Mouse (Mus musculus) cortical plate, adult 2 months (tissue): Measurements from ENCODE around the gene H2afv. TPM values are rescaled to one million over a fixed set of nuclear protein-coding genes. Genes with fewer than 3 reads are reported as not detected.
"Not testable (repeated sequence)": the region's sequence is repeated elsewhere in the genome, so short reads cannot be mapped to it uniquely, and the experiment has no call there.

Source experiments
- H3K27ac ChIP-seq: fragments of 200-500 bp; 2 replicates; pipeline ENCODE4 v1.5.1; 2012; ENCODE audit warnings: low read length, control low read depth, inconsistent platforms; ENCODE audit not compliant: insufficient read depth
- H3K4me1 ChIP-seq: fragments of 200-500 bp; 2 replicates; pipeline ENCODE4 v1.6.1; 2011; ENCODE audit warnings: low read length; ENCODE audit not compliant: control insufficient read depth, insufficient read depth
- H3K4me3 ChIP-seq: fragments of 200-500 bp; 2 replicates; pipeline ENCODE4 v1.5.1; 2011; ENCODE audit warnings: mild to moderate bottlenecking, low read length, control low read depth; ENCODE audit not compliant: insufficient read depth
- CTCF ChIP-seq: fragments of 200-500 bp; IDR thresholded peaks from 2 replicates; pipeline ENCODE4 v1.5.1; 2011; ENCODE audit warnings: mild to moderate bottlenecking, control low read depth, low read length; ENCODE audit not compliant: insufficient read depth; ENCODE audit errors: extremely low read depth
- POLR2A ChIP-seq: fragments of 200-500 bp; IDR thresholded peaks from 2 replicates; pipeline ENCODE4 v1.6.1; 2011; ENCODE audit warnings: mild to moderate bottlenecking, low read length, control low read depth; ENCODE audit not compliant: insufficient read depth; ENCODE audit errors: extremely low read depth
- polyA plus RNA-seq: library from polyadenylated mRNA; depleted of rRNA; stranded (reverse); fragments of >200 nt; gene quantifications from 2 replicates; pipeline ENCODE4 v1.2.3, GENCODE M21; 2012

The H2afv gene
- polyA plus RNA-seq, 1 experiment = 83.3 TPM

DNA sequence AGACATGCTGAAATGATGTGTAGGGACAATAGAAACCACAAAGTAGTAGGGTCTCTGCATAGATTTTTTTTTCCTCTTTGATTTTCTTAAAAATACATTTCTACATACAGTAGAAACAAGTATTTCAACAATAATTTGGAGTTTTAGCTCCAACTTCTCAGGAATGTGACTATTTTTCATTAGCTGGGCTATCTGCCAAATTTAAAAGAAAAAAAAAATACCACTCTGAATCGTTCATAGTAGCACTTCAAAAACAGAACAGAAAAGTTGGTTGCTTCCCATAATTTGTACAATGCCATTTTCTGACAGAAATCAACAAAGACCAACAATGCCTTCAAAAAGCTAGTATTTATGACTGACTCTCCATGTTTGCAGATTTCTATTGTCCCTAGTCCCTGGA, 27.2 kb upstream of the H2afv start:
- 0 out of 2 replicates have a peak overlapping the region, but pooled peaks have one; percentile 54 for H3K4me3 ChIP-seq
- peaks cover 9% of the 10 kb centered on the region; the same call in 1 of the 2 replicates for H3K4me1 ChIP-seq
- no peak overlapping the region for H3K27ac ChIP-seq
- no peak for TF ChIP-seq POLR2A
- TF ChIP-seq CTCF = no peak

- Histone ChIP-seq H3K4me3 (peak overlapping the region; percentile 34), H3K27ac (no peak overlapping the region), H3K4me1 (peaks cover 9% of the 10 kb centered on the region; the same call in 1 of the 2 replicates)
- no peak for TF ChIP-seq POLR2A
- TF ChIP-seq CTCF = no peak
Measured at GRCm38 (mm10) chr11:6471054-6471453, 26.8 kb upstream of the H2afv start.

DNA sequence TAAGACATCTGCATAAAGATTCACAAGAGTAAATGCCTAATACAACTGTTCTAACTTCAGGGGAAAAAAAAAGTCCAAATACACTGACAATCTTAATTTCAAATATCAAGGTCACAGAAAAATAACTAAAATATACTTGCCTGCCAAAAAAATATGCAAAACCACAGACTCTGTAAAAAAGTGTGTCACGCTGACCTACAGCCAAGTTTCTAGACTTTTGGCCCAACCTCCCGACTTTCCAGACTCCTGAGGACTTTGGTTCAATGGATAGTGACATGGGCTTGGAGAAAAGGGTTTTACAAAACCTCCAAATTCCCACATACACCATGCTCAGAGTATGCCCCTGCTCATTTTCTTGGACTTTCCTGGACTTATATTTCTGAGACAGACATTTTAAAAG, 24.3 kb upstream of the H2afv start:
- Histone ChIP-seq H3K27ac (no peak overlapping the region), H3K4me1 (peaks cover 7% of the 10 kb centered on the region; the same call in 1 of the 2 replicates), H3K4me3 (no peak overlapping the region)
- TF ChIP-seq POLR2A (no peak), CTCF (no peak)

DNA sequence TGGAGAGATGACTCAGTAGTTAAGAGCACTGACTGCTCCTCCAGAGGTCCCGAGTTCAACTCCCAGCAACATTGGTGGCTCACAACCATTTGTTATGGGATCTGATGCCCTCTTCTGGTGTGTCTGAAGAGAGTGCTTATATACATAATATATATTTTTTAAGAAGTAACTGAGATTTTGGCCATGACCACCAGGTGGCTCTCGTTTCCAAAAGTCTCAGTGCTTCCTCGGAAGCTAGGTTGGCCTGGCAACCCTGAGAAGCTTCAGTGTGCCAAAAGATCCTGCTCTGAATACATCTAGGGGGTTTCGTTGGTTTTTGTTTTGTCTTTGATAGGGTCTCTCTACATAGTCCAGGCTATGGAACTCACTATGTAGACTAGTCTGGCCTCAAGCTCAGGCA, 20.9 kb upstream of the H2afv start:
- TF ChIP-seq POLR2A = no peak
- TF ChIP-seq CTCF = peak; percentile 55
- Histone ChIP-seq H3K4me3 (no peak overlapping the region), H3K4me1 (peaks cover 5% of the 10 kb centered on the region; the same call in 1 of the 2 replicates), H3K27ac (no peak overlapping the region)

DNA sequence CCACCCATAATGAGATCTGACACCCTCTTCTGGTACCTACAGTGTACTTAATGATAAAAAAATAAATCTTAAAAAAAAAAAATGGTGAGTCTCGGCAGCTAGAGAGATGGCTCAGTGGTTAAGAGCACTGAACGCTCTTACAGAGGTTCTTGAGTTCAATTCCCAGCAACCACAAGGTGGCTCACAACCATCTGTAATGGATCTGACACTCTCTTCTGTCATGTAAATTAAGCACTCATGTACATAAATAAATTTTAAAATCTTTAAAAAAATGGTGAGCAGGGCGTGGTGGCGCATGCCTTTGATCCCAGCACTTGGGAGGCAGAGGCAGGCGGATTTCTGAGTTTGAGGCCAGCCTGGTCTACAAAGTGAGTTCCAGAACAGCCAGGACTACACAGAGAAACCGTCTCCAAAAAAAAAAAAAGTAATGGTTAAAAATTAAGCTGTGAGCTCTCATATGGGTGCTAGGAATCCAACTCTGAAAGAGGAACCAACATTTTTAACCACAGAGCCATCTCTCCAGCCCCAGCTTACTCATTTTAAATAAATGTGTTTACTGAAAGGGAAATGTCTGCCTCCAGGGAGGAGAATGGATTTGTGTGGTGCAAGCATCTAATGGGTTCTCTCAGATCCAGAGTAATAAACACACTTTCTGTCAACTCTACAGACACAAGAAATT, 19.1 kb upstream of the H2afv start:
- Histone ChIP-seq H3K27ac (no peak overlapping the region), H3K4me1 (peaks cover under 1% of the 10 kb centered on the region; the same call in 1 of the 2 replicates), H3K4me3 (no peak overlapping the region)
- no peak for TF ChIP-seq POLR2A
- TF ChIP-seq CTCF = no peak

GRCm38 (mm10) chr11:6456083-6456482, 11.8 kb upstream of the H2afv start:
- Histone ChIP-seq H3K4me3 (no peak overlapping the region), H3K27ac (no peak overlapping the region), H3K4me1 (no peaks in the 10 kb centered on the region)
- TF ChIP-seq CTCF = no peak
- TF ChIP-seq POLR2A = no peak

- not testable (repeated sequence) for H3K4me1 ChIP-seq, H3K4me3 ChIP-seq, H3K27ac ChIP-seq
Measured at GRCm38 (mm10) chr11:6448155-6448554, 3.9 kb upstream of the H2afv start.

- Histone ChIP-seq H3K4me3 (no peak overlapping the region), H3K27ac (no peak overlapping the region), H3K4me1 (no peaks in the 10 kb centered on the region; the same call in 1 of the 2 replicates)
- no peak for TF ChIP-seq CTCF
- TF ChIP-seq POLR2A = no peak
Measured at GRCm38 (mm10) chr11:6447493-6447892, 3.2 kb upstream of the H2afv start.

- Histone ChIP-seq H3K27ac (no peak overlapping the region), H3K4me3 (no peak overlapping the region), H3K4me1 (no peaks in the 10 kb centered on the region; the same call in 1 of the 2 replicates)
- TF ChIP-seq CTCF (no peak), POLR2A (no peak)
Measured at GRCm38 (mm10) chr11:6445951-6446350, 1.7 kb upstream of the H2afv start.

DNA sequence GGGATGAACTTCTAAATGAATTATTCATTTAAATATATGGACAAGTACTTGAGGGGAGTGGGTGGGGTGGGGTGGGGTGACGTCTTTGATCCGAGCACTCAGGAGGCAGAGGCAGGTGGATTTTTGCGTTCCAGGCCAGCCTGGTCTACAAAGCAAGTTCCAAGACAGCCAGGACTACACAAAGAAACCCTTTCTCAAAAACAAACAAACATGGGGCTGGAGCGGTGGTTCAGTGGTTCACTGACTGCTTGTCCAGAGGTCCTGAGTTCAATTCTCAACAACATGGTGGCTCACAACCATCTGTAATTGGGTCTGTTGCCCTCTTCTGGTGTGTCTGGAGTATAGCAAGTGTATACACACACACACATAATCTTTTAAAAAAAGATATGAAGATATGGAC, 1.2 kb upstream of the H2afv start:
- H3K4me3 ChIP-seq = no peak overlapping the region
- TF ChIP-seq POLR2A = no peak
- TF ChIP-seq CTCF = no peak
- no peaks in the 10 kb centered on the region; the same call in 1 of the 2 replicates for H3K4me1 ChIP-seq
- no peak overlapping the region for H3K27ac ChIP-seq

GRCm38 (mm10) chr11:6443727-6444076, 541 bp downstream of the H2afv start:
- TF ChIP-seq CTCF = no peak
- no peak for TF ChIP-seq POLR2A
- Histone ChIP-seq H3K27ac (peak overlapping the region; percentile 95; the same call in 1 of the 2 replicates), H3K4me3 (peak overlapping the region; percentile 60), H3K4me1 (no peaks in the 10 kb centered on the region; the same call in 1 of the 2 replicates)
